Mouse (Mus musculus) bone marrow, adult 2 months (tissue): ENCODE results near the gene Oit1.

Experiments used
- CTCF ChIP-seq: fragments of 200-500 bp; IDR thresholded peaks from 2 replicates; pipeline ENCODE4 v1.5.1; 2011; ENCODE audit warnings: low read length, control low read depth; ENCODE audit not compliant: control insufficient read depth, insufficient read depth
- POLR2A ChIP-seq: fragments of 200-500 bp; IDR thresholded peaks from 2 replicates; pipeline ENCODE4 v1.6.1; 2011; ENCODE audit warnings: low read depth, mild to moderate bottlenecking, control low read depth, low read length, borderline replicate concordance; ENCODE audit not compliant: control insufficient read depth

GRCm38 (mm10) chr14:8330390-8330789 is 48.2 kb downstream of the Oit1 start:
- TF ChIP-seq CTCF: no peak
- TF ChIP-seq POLR2A: no peak
